In the genomic region with DNA sequence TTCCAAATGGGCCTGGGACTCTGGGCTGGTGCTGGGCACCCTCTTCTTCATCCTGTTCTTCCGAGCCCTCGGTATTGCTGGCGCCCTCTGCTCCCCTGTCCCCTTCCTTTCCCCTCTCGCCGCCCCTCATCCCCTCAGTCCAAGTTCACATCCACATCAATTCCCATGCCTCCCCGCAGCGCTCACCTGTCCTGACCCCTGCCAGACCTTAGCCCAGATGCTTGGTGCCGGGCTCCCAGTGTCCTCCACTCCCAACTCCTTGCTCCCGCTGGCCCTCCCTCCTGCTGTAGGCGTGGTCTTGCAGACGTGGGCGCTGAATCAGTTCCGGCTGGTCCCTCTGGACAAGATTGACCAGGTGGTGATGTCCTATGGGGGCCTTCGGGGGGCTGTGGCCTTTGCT, we compare ENCODE assay signal across 20 mouse cellular contexts. TPM values are rescaled to one million over a fixed set of nuclear protein-coding genes. Genes with fewer than 3 reads are reported as not detected.
"Had no signal": no experiment of that assay in that cellular context is flagged by ENCODE, and none has a peak within 500 bp of the region (broad histone marks: within the 10 kb centered on the region; RNA-seq: fewer than 3 reads in every experiment).

No protein-coding gene starts in this region.

- H3K9ac ChIP-seq: lung, embryonic 14.5 days; midbrain, embryonic 12.5 days; neural tube, embryonic 13.5 days; neural tube, embryonic 15.5 days had no signal

- H3K9me3 ChIP-seq: midbrain, embryonic 10.5 days; midbrain, embryonic 12.5 days; neural tube, embryonic 13.5 days; neural tube, embryonic 15.5 days had no signal

- H3K4me3 ChIP-seq: midbrain, embryonic 10.5 days; midbrain, embryonic 12.5 days; myocyte; neural tube, embryonic 13.5 days; neural tube, embryonic 15.5 days had no signal

- ATAC-seq: midbrain, embryonic 16.5 days had no signal

- H3K4me2 ChIP-seq: lung, embryonic 14.5 days; midbrain, embryonic 12.5 days; neural tube, embryonic 13.5 days; neural tube, embryonic 15.5 days had no signal

- H3K27me3 ChIP-seq: midbrain, embryonic 12.5 days; neural tube, embryonic 13.5 days; neural tube, embryonic 15.5 days had no signal

- DNase-seq: lung, adult 18-20 months; lung, embryonic 14.5 days; lung, postnatal 10 days; lung, postnatal 4 days; midbrain, embryonic 14.5 days; retina, postnatal 1 day; right cerebral cortex, adult 18-20 months; right cerebral cortex, postnatal 25 days; right cerebral cortex, postnatal 4 days; spleen, adult 18-20 months; thymus, adult 2 months; thymus, postnatal 25 days; thymus, postnatal 4 days had no signal

- H3K27ac ChIP-seq: midbrain, embryonic 10.5 days; midbrain, embryonic 12.5 days; neural tube, embryonic 13.5 days; neural tube, embryonic 15.5 days had no signal

RNA-seq across cellular contexts. Expression of a gene that starts 16.4 kb away (rescaled TPM):
- total RNA-seq: megakaryocyte-erythroid progenitor cell, adult 5-6 weeks had no signal
